Mouse (Mus musculus): ENCODE results near the gene Fbxo6.
"Not testable (repeated sequence)": the region's sequence is repeated elsewhere in the genome, so short reads cannot be mapped to it uniquely, and the experiment has no call there.

Gene Fbxo6

DNA sequence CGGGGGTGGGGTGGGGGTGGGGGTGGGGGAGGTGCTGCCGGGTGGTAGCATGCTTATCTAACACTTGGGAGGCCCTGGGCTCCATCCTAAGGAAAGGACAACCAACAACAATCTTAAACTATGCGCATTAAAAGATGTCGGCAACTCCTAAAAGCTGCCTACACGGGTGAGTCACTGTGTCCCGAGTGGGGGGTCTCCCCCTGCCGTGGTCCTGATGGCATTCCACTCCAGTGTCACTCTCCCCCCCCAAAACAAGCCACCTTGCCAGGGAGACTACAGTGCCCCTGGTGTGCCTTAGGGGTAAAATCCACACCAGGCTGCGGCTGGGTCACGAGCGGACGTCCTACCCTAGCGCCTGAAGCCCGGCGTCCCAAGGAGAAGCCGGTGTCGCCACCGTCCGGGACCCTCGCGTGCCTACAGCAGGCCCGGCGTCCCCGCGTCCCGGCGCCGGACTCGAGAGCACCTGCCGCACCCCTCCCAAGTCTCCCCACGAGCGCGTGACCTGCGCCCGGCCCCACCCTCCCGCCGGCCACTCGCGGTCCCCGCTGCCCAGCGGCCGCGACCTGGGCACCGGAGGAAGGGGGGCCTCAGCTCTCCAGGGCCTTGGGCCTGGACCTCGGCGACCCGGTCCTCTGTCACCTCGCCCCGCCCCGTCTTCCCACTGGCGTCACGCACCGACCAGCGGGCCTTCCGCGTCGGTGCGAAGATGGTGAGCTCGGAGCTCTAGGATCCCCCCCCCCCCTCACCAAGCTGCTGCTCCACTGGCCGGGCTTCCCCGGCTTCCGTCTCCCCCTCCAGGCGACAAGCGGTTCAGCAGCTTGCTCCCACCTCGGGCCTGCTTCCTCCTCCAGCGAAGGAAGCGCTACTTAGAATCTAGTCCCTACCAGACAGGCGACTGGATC is at the start of gene Fbxo6:
Gene Fbxo6 (minus strand): TSS at position 874 of the 902 bp plus-strand sequence.
- DNase-seq (ENCODE audit: low spot score in 2 of 2): peak; percentile 84 to 89

DNA sequence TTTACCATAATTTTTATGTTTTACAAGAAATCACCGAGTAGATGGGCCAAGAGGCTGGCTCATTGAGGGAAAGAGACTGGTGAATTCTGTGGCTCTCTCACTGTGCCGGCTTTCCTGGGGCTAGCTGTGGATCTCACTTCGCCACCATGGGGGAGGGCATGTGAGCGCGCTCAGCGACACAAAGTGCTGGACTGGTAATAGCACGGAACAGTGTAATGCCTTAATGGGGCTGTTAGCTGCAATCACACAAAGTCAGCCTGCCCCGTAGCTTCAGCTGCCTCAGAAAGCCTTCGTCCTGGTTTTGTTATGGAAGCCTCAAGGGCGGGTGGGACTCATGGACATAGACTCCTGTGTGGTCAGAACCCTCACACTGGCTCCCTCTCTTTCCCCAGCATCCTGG is 46.8 kb upstream of the Fbxo6 start:
- DNase-seq (ENCODE audit: low spot score in 2 of 2): no peak

DNA sequence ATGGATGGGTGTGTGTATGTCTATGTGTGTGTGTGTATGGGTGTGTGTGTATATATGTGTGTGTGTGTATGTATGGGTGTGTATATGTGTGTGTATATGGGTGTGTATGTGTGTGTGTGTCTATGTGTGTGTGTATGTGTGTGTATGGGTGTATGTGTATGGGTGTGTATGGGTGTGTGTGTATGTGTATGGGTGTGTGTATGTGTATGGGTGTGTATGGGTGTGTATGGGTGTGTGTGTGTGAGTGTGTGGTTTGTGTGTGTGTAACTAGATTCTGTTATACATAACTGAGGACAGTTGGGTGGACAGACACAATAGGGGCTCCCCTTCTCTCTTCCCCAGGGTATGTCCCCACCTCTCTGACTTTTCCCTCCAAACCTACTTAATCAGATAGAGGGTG is 42.5 kb upstream of the Fbxo6 start:
- DNase-seq (ENCODE audit: low spot score in 2 of 2): no peak

DNA sequence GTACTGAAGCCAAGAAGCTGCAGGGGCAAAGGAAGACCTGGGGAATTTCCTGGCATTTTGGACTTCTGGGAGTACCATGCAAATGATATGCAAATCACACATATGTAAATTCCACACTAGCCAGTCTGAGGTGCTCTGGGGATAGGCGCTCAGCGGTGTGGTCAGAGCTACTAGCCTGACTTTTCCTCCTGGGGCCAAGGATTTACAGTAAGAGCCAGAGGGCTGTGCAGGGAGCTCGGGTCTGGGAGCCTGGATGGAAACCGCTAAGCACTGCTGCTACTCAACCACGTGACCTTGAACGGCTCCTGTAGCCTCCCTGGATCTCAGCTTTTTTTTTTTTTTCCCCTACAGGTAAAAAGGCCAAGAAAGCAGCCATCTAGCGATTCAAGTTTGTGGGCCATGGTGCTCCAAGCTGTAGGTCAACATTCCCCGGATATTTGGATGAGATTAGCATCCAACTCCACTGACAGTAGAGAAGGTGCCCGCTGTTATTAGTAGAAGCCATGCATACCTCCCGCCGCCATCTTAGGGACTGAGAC is 40.8 kb upstream of the Fbxo6 start:
- no peak for DNase-seq (ENCODE audit: low spot score in 2 of 2)

DNA sequence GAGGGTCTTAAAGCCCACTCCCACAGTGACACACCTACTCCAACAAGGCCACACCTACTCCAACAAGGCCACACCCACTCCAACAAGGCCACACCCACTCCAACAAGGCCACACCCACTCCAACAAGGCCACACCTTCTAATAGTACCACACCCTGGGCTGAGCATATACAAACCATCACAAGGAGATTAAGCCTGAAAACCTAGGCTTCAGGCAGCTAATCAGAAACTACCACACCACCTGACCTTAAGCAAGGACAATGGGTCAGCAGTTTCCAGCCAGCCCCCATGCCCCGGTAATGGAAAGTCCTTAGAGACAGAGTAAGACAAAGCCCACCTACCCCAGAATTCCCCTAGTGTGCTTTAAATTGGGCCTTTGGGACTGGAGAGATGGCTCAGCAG is 36.8 kb upstream of the Fbxo6 start:
- not testable (repeated sequence) for DNase-seq (ENCODE audit: low spot score in 2 of 2)

DNA sequence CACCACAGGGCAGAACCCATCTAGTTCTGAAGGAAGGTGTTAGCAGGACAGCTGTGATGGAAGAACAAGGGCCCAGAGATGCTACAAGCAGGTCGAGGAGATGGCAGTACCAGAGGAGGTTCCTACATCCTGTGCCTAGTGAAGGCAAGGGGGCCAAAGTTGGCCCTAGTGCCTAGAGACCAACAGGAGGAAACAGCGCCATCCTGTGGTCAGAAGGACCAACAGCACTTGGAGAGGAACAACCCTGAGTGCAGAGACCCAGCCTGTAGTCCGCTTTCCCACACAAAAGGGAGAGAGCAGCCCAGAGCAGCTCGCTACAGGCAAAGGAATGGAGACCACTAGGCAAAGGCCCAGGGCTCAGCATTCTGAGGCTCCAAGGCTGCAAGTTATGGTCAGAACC is 33.9 kb upstream of the Fbxo6 start:
- no peak for DNase-seq (ENCODE audit: low spot score in 2 of 2)

DNA sequence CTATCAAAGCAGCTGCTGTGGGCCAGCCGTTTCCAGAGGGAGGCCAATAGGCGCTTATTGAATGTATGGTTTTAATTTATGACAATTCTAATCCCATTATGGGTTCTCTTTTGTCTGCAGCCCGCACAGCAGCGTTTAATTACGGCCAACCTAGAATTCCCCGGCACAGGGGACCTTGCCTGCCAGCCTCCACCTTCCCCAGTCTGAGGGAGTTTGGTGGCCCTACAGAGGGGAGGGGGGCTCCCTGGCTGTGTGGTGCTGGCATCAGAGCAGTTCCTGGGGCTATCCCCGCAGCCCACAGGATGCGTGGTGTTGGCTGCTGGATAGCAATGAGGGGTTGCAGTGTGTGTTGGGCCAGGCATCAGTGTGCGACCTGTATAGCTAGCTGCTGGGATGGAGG is 32.6 kb upstream of the Fbxo6 start:
- no peak for DNase-seq (ENCODE audit: low spot score in 2 of 2)

DNA sequence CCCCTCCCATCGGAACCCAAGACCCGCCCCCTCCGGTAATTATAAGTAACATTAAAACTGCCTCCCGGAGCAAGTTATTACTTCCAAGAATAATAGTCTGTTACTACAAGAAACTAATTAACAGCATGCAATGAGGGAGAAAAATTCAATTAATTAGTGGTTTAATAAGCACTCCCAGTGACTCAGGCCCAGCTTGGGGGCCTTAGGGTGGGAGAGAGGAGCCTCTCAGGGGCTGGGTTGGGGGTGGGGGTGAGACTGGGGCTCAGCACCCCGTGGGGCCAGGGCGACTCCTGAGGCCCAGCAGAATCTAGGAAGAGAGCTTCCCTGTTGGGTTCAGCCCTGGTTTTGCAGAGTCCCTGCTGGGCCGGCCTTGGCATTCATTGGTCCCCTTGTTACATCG is 30.4 kb upstream of the Fbxo6 start:
- no peak for DNase-seq (ENCODE audit: low spot score in 2 of 2)

DNA sequence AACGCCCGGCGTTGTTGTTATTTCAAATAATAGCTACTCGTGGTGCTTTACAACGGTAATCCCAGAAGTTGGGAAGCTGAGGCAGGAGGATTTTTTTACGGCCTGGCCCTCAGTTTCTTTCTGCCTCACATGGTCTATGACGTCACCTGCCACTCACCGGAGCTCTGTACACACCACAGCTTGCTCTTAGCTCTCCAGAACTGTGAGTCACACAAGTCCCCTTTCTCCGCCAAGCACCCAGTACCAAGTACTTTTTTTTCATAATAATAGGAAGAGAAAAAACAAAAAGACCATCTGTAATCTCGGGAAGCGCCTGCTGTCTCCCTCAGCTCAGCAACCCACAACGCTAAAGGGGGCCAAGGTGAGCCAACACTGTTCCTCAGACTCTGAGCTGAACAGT is 29.5 kb upstream of the Fbxo6 start:
- DNase-seq (ENCODE audit: low spot score in 2 of 2): no peak

DNA sequence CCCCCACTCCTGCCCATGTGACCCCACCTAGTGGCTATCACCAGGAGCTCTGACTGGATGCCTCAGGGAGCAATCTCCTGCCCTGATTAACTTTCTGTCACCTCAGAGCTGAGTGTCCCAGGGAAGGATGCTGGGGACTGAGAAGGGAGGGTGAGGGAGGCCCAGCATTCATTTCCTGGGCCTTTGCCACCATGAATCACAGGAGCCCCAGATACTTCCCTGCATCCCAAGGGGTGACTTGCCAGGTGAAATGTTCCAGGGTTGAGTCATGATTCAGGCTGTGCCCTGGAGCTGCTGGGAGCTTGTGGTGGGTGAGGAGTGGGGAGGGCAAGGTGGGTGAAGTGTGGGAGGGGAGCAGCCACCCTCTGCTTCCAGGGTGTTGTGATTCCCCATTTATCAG is 25.8 kb upstream of the Fbxo6 start:
- no peak for DNase-seq (ENCODE audit: low spot score in 2 of 2)

DNA sequence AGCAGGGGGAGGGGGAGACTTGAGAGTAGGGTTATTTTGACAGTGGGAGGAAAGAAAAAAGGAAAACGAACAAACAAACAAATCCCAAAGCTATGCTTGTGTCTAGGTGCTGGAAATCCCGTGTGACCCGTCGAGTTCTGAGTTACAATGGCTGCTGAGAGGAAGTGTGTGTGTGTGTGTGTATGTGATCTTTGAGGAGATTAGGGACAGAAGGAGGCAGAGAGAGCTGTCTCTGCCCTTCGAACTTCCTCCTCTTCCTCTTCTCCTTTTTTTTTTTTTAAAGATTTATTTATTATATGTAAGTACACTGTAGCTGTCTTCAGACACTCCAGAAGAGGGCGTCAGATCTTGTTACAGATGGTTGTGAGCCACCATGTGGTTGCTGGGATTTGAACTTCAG is 24.7 kb upstream of the Fbxo6 start:
- DNase-seq (ENCODE audit: low spot score in 2 of 2): not testable (repeated sequence)

DNA sequence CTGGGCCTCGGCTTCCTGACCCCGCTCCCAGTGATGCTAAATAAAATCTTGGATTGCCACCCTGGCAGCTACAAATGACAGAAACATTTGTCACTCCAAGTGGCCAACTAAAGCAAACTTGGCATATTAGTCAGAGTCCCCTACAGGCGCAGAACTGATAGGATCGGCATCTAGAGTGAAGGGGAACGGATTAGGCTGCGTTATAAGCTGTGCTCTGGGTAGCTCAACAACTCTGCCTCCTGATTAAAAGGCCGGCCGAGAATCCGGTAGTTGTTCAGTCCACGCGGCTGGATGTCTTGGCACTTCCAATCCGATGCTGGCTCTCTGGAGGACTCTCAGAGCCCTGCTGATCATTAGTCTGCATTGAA is 22.5 kb upstream of the Fbxo6 start:
- no peak for DNase-seq (ENCODE audit: low spot score in 2 of 2)

DNA sequence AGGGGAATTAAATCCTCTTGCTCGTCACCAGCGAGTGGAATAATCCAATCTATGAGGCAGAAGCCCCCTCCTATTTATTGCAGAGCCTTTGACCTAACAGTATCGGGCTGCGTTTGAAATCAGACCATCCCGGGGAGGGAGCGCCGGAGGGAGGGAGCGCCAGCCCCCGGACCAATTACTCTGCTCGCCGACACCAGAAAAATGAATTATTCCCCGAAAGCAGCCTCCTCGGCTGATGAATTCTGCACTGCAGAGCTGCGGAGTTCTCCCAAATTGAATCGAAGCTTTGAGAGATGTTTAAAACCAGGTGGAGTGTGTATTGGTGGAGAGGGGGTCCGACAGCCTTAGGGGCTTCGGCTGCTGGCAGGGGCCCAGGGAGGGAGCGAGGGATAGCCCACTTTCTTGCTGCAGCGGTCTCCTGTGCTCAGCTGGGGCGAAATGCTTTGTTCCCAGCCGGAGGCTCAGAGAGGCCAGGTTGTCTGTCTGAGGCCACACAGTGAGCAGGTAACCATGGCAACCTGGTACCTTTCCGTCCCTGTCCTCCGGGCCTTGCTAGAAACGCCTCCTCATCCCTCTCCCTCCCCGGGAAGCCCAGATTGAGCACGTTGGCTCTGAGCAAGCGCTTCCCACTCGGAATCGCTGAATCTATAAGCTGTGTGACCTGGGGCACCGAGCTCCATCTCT is 22.0 kb upstream of the Fbxo6 start:
- DNase-seq (ENCODE audit: low spot score in 2 of 2): no peak

DNA sequence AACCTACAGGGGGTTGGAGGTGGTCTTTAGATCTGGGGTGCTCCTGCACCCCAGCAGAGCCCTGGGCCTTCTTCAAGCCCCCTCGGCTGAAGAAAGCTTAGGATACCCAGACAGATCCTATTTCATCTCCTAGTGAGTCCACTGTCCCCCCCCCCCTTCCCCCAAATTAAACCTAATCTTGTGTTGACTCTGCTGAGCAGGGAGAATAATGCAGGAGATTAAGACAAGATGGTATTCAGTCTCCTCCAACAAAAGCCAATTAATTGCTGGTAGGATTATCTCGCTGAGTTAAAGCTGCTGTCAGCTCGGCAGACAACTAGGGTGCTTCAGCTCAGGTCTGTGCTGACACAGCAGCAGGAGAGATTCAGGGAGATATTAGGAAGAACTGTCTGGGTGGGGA is 19.3 kb upstream of the Fbxo6 start:
- no peak for DNase-seq (ENCODE audit: low spot score in 2 of 2)

DNA sequence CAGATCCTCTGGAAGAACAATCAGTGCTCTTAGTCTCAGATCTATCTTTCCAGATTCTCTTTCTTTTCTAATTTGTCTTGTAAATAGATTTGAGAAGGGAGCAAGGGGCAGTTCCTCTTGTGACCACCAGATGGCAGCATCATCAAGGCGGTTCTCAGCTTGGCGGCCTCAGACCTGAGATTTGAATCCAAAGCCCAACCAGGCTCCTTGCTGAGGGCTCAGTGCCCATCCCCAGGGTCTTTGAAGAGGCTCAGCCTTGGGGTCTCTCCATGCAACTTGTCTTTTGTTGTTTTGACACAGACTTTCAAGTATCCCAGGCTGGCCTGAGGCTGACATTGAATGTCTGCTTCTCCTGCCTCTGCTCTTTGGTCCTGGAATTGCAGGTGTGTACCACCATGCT is 18.9 kb upstream of the Fbxo6 start:
- DNase-seq (ENCODE audit: low spot score in 2 of 2): peak in 1 of 2 experiments; percentile 61

DNA sequence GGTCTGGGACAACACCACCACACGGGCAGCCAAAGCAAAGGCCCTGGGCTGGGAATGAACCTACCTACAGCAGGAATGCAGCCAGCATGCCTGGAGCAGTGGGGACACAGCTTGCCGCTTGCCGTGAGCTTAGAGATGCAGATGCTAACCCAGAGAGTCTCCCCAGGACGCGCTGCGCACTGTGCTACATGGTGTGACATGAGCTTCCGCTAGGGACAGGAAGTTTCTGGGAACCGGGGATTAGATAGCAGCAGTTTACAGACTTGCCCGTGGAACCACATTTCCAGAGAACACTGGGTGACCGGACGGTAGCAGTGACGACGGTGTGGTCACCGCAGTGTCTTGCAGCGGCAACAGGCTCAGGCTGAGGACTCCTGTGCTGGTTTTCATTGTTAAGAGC is 17.6 kb upstream of the Fbxo6 start:
- DNase-seq (ENCODE audit: low spot score in 2 of 2): no peak

DNA sequence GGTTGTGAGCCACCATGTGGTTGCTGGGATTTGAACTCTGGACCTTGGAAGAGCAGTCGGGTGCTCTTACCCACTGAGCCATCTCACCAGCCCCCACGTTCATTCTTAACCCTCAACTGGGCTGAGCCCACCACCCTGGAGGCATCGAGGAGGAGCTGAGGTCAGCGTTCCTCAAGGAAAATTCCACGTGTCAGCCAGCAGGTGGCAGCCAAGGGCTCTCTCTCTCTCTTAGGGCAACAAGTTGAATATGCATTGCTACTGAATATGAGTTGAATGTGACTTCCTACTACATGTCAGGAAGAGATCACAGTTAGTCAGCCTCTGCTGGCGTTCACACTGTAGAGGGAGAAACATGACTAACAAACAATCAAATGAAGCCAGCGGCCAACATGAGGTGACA is 16.3 kb upstream of the Fbxo6 start:
- peak; percentile 28 to 72 for DNase-seq (ENCODE audit: low spot score in 2 of 2)

DNA sequence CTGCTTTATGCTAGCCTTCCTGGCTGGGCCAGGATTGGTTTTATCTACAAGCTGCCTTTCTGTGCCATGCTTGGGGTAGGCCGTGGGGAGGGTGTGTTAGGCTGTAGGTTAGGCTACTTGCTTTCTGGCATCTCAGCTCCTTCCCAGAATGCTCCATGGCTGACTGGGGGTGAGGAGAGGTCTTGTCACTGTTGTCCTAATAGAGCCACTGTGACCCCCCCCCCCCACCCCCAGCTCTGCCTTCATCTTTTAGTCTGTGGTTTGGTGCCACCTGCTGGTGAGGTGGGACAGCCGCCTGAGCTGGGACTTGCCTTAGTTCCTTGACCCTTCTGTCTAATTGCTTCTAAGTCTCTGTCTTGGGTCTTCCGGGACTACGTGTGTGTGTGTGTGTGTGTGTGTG is 15.0 kb upstream of the Fbxo6 start:
- peak; percentile 48 to 76 for DNase-seq (ENCODE audit: low spot score in 2 of 2)

DNA sequence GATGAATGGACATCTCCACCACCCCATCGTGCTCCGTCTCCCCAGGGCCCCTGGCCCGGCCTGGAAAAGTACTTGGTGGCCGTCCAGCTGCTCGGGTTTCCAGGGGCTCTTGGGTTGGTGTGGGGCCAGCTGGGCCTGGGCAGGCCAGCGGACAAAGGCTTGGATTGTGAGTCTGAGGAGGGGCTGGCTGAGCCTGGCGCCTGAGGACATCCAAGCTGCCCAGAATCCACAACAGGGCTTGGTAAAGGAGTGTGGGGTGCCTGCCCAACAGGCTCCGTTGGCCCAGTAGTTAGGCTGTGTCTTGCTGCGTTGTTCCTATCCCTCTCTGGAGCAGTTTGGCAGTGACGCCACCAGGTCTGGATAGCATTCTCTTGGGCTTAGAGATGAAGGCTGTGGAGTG is 14.5 kb upstream of the Fbxo6 start:
- DNase-seq (ENCODE audit: low spot score in 2 of 2): no peak

DNA sequence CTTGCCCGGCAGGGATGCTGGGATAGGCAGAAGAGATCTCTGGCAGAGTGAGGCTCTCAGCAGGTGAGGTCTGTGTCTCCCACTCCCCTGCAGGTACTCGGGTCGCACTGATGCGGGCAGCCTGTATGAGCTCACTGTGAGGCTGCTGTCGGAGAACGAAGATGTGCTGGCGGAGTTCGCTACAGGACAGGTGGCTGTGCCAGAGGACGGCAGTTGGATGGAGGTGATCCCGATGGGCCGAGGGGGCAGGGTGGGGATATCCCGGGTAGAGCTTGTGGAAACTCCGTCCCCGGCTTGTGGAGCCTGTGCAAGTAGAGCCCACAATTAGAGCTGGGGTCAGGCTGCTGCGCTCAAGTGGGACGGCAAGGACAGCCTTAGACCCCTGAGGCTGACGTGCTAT is 13.6 kb upstream of the Fbxo6 start:
- no peak for DNase-seq (ENCODE audit: low spot score in 2 of 2)

DNA sequence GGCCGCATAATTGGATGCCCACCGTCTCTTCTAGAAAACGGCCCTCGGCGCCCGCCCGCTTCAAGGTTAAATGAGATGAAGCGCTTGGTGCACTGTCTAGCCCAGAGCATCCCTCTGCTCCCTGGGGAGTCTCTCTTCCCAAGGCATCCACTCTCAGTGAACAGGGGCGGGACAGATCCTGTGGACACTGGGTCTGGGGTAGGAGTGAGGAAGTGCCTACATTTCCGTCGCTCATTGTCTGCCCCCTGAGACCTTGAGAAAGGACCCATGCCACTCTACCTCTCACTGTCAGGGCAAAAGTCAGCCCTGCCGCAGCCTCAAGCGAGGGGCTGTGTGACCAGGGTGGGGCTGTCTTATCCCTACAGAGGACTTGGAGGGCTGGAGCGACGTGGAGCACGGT is 12.5 kb upstream of the Fbxo6 start:
- no peak for DNase-seq (ENCODE audit: low spot score in 2 of 2)

DNA sequence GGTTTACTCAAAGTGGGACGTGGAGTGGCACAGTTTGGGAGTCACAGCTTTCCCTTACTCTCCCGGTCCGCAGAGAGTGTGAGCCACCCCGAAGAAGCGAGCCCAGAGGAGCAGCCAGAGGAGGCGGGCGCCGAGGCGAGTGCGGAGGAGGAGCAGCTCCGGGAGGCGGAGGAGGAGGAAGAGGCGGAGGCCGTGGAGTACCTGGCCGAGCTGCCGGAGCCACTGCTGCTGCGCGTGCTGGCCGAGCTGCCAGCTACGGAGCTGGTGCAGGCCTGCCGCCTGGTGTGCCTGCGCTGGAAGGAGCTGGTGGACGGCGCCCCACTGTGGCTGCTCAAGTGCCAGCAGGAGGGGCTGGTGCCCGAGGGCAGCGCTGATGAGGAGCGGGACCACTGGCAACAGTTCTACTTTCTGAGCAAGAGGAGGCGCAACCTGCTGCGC is 12.1 kb upstream of the Fbxo6 start:
- DNase-seq (ENCODE audit: low spot score in 2 of 2): peak; percentile 66 to 73

All from thymus, postnatal 10 days (tissue).